Mouse (Mus musculus) cerebellum, postnatal 4 days (tissue): ENCODE measurements around the gene Fbxw18.
"Not testable (repeated sequence)": the region's sequence is repeated elsewhere in the genome, so short reads cannot be mapped to it uniquely, and the experiment has no call there.

ENCODE experiments used
- DNase-seq, 2 experiments: peaks; one replicate each; pipeline ENCODE4 v3.0.0; 2022; ENCODE audit warnings: low spot score in 2 of 2, mixed read lengths in 1 of 2

Fbxw18 gene

GRCm38 (mm10) chr9:109702600-109702999 is at the start of gene Fbxw18:
Gene Fbxw18, minus strand, starts transcription at chr9:109702700.
- not testable (repeated sequence) for DNase-seq

GRCm38 (mm10) chr9:109745989-109746388 is 43.5 kb upstream of the Fbxw18 start, which contains the start of gene Fbxw26:
Gene Fbxw26, minus strand, starts transcription at chr9:109746089.
- not testable (repeated sequence) for DNase-seq

- peak in 1 of 2 experiments; percentile 40 for DNase-seq
Observed at GRCm38 (mm10) chr9:109685299-109685698, 17.2 kb downstream of the Fbxw18 start.

GRCm38 (mm10) chr9:109664552-109664951 is 37.9 kb downstream of the Fbxw18 start, which contains the start of gene Fbxw25:
Gene Fbxw25, minus strand, starts transcription at chr9:109664652.
- DNase-seq = not testable (repeated sequence)
